Mouse (Mus musculus): ENCODE measurements around the gene Sh3bp1.

DNA sequence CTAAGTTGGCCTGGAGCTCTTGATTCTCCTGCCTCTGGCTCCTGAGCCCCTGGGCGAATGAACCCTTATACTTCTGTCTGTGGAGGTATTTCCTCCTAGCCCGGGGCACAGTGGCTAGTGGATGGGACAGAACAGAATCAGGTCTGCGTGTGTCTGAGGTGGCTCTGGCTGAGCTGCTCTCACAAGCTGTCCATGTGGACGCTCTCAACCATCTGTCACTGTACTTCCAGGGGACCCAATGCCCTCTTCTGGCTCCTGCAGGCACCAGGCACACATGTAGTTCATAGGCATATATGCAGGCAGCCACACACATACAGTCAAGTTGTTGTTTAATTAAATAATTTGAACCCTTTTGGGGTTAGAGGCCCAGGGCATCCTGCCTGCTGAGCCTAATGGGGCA, 40.3 kb upstream of the Sh3bp1 start:
- TF ChIP-seq CTCF (IDR thresholded peaks at IDR 0.05; ENCODE audit: control insufficient read depth, insufficient read depth, insufficient replicate concordance, low read depth, low read length) = no peak
- TF ChIP-seq POLR2A (IDR thresholded peaks at IDR 0.05; ENCODE audit: control insufficient read depth, low read depth, low read length) = no peak
